Mouse (Mus musculus): Measurements from ENCODE around the gene Ocln. TPM values are rescaled to one million over a fixed set of nuclear protein-coding genes. Genes with fewer than 3 reads are reported as not detected.
A peak's percentile ranks its signal among the peaks of the same experiment; 100 is the strongest.

The Ocln gene
- polyA plus RNA-seq, 1 experiment from 2014 or later: 14.6 TPM

- H3K9me3 ChIP-seq (ENCODE audit: low read length): no peaks in the 10 kb centered on the region
- DNase-seq (no peak), ATAC-seq (peak; percentile 21; the same call in 1 of the 2 replicates)
- no peaks in the 10 kb centered on the region for H3K4me1 ChIP-seq (ENCODE audit: insufficient read depth)
- no peak overlapping the region for H3K4me3 ChIP-seq (ENCODE audit: low read depth, low read length)
- H3K27ac ChIP-seq (ENCODE audit: low read depth): no peak overlapping the region
- H3K9ac ChIP-seq (replicated peaks): no peak overlapping the region
- 15% methylated on average over 1 of the region's 1 CpGs for WGBS (ENCODE audit: insufficient replicate concordance)
- no peaks in the 10 kb centered on the region for H3K36me3 ChIP-seq (replicated peaks; ENCODE audit: insufficient read depth, low read length)
- no peak overlapping the region for H3K4me2 ChIP-seq (ENCODE audit: low read depth, low read length)
- no peaks in the 10 kb centered on the region for H3K27me3 ChIP-seq (ENCODE audit: insufficient read depth, low read length)
- TF ChIP-seq EP300 (IDR thresholded peaks at IDR 0.05; ENCODE audit: low read depth) (no peak), CTCF (IDR thresholded peaks at IDR 0.05; ENCODE audit: low read depth) (no peak)
Measured at GRCm38 (mm10) chr13:100449495-100449894, 103.0 kb downstream of the Ocln start.

Other genes with a start within 250 kb of the Ocln start
- gene Naip6, start 235.0 kb downstream of the Ocln start, polyA plus RNA-seq (2015; fragmentation: Nextera tagmentation; extraction: Ambion mirVana): 0.30 and 0.35 TPM in 2 replicates
- gene Naip1, start 99.8 kb downstream of the Ocln start, polyA plus RNA-seq (2015; fragmentation: Nextera tagmentation; extraction: Ambion mirVana): 0.04 TPM in 2 replicates
- gene Gtf2h2, start 60.1 kb downstream of the Ocln start, polyA plus RNA-seq (2015; fragmentation: Nextera tagmentation; extraction: Ambion mirVana): 13.4 and 14.7 TPM in 2 replicates
- gene Marveld2, start 64.3 kb upstream of the Ocln start, polyA plus RNA-seq (2015; fragmentation: Nextera tagmentation; extraction: Ambion mirVana): 8.6 and 9.4 TPM in 2 replicates
- gene Ak6, start 98.3 kb upstream of the Ocln start, polyA plus RNA-seq (2015; fragmentation: Nextera tagmentation; extraction: Ambion mirVana): 120 and 123 TPM in 2 replicates
- 9.2 and 10.5 TPM in 2 replicates for gene Rad17, start 98.3 kb upstream of the Ocln start, polyA plus RNA-seq (2015; fragmentation: Nextera tagmentation; extraction: Ambion mirVana)
- gene Taf9, start 98.9 kb upstream of the Ocln start, polyA plus RNA-seq (2015; fragmentation: Nextera tagmentation; extraction: Ambion mirVana): 17.7 and 20.1 TPM in 2 replicates
- 6.1 and 7.0 TPM in 2 replicates for gene Ccdc125, start 117.0 kb upstream of the Ocln start, polyA plus RNA-seq (2015; fragmentation: Nextera tagmentation; extraction: Ambion mirVana)
- 24.3 and 25.0 TPM in 2 replicates for gene Cdk7, start 178.2 kb upstream of the Ocln start, polyA plus RNA-seq (2015; fragmentation: Nextera tagmentation; extraction: Ambion mirVana)
- 120 and 126 TPM in 2 replicates for gene Mrps36, start 191.9 kb upstream of the Ocln start, polyA plus RNA-seq (2015; fragmentation: Nextera tagmentation; extraction: Ambion mirVana)
- 19.4 and 19.6 TPM in 2 replicates for gene Cenph, start 223.2 kb upstream of the Ocln start, polyA plus RNA-seq (2015; fragmentation: Nextera tagmentation; extraction: Ambion mirVana)
- gene Ccnb1, start 233.9 kb upstream of the Ocln start, polyA plus RNA-seq (2015; fragmentation: Nextera tagmentation; extraction: Ambion mirVana): 74.6 and 85.2 TPM in 2 replicates

Measured in liver, postnatal 0 days (tissue).